Mouse (Mus musculus): ENCODE results near the gene Sorbs2. TPM values are rescaled to one million over a fixed set of nuclear protein-coding genes. Genes with fewer than 3 reads are reported as not detected.

Sorbs2 gene
- polyA plus RNA-seq, 1 experiment = 0.09 TPM

- no peak overlapping the region for H3K4me3 ChIP-seq (ENCODE audit: insufficient read depth, poor library complexity, severe bottlenecking)
- no peaks in the 10 kb centered on the region for H3K36me3 ChIP-seq (ENCODE audit: control insufficient read depth, insufficient read depth)
- no peak for TF ChIP-seq FOSL1 (IDR thresholded peaks at IDR 0.05; ENCODE audit: insufficient read depth, low read length, poor library complexity, severe bottlenecking)
- no peak for TF ChIP-seq CEBPB (IDR thresholded peaks at IDR 0.05; ENCODE audit: low read depth)
- no peak for TF ChIP-seq MYOG (IDR thresholded peaks at IDR 0.05; ENCODE audit: control insufficient read depth, extremely low read depth, insufficient read length)
- TF ChIP-seq MYOD1 (IDR thresholded peaks at IDR 0.05; ENCODE audit: control insufficient read depth, insufficient read length, low read depth) = no peak
- TF ChIP-seq MAX (IDR thresholded peaks at IDR 0.05) = no peak
- TF ChIP-seq CTCF (IDR thresholded peaks at IDR 0.05; ENCODE audit: control insufficient read depth, insufficient read depth, insufficient read length) = no peak
- TF ChIP-seq USF1 (IDR thresholded peaks at IDR 0.05; ENCODE audit: low read depth) = no peak
- H3K79me3 ChIP-seq (ENCODE audit: low read depth) = no peaks in the 10 kb centered on the region
- no peaks in the 10 kb centered on the region for H3K27me3 ChIP-seq (ENCODE audit: control insufficient read depth, insufficient read depth, insufficient read length)
- no peaks in the 10 kb centered on the region for H3K79me2 ChIP-seq (ENCODE audit: control insufficient read depth, insufficient read depth)
- no peak overlapping the region for H3ac ChIP-seq (ENCODE audit: control insufficient read depth, insufficient read length, low read depth)
These were observed 50.3 kb downstream of the Sorbs2 start for GRCm38 (mm10) chr8:45557936-45558335.

- Histone ChIP-seq H3K27me3 (ENCODE audit: control insufficient read depth, insufficient read depth, insufficient read length) (no peaks in the 10 kb centered on the region), H3K79me2 (ENCODE audit: control insufficient read depth, insufficient read depth) (no peaks in the 10 kb centered on the region), H3K79me3 (ENCODE audit: low read depth) (no peaks in the 10 kb centered on the region), H3K36me3 (ENCODE audit: control insufficient read depth, insufficient read depth) (no peaks in the 10 kb centered on the region), H3K4me3 (ENCODE audit: insufficient read depth, poor library complexity, severe bottlenecking) (no peak overlapping the region), H3ac (ENCODE audit: control insufficient read depth, insufficient read length, low read depth) (no peak overlapping the region)
- no peak for TF ChIP-seq CTCF (IDR thresholded peaks at IDR 0.05; ENCODE audit: control insufficient read depth, insufficient read depth, insufficient read length)
- TF ChIP-seq MAX (IDR thresholded peaks at IDR 0.05) = no peak
- TF ChIP-seq MYOD1 (IDR thresholded peaks at IDR 0.05; ENCODE audit: control insufficient read depth, insufficient read length, low read depth) = no peak
- TF ChIP-seq USF1 (IDR thresholded peaks at IDR 0.05; ENCODE audit: low read depth) = no peak
- no peak for TF ChIP-seq CEBPB (IDR thresholded peaks at IDR 0.05; ENCODE audit: low read depth)
- TF ChIP-seq FOSL1 (IDR thresholded peaks at IDR 0.05; ENCODE audit: insufficient read depth, low read length, poor library complexity, severe bottlenecking) = no peak
- TF ChIP-seq MYOG (IDR thresholded peaks at IDR 0.05; ENCODE audit: control insufficient read depth, extremely low read depth, insufficient read length) = no peak
These were observed 50.8 kb downstream of the Sorbs2 start for GRCm38 (mm10) chr8:45558426-45558825.

- Histone ChIP-seq H3K4me3 (ENCODE audit: insufficient read depth, poor library complexity, severe bottlenecking) (no peak overlapping the region), H3K79me3 (ENCODE audit: low read depth) (no peaks in the 10 kb centered on the region), H3K36me3 (ENCODE audit: control insufficient read depth, insufficient read depth) (no peaks in the 10 kb centered on the region), H3K27me3 (ENCODE audit: control insufficient read depth, insufficient read depth, insufficient read length) (no peaks in the 10 kb centered on the region), H3K79me2 (ENCODE audit: control insufficient read depth, insufficient read depth) (no peaks in the 10 kb centered on the region), H3ac (ENCODE audit: control insufficient read depth, insufficient read length, low read depth) (no peak overlapping the region)
- TF ChIP-seq MAX (IDR thresholded peaks at IDR 0.05) (no peak), MYOD1 (IDR thresholded peaks at IDR 0.05; ENCODE audit: control insufficient read depth, insufficient read length, low read depth) (no peak), CEBPB (IDR thresholded peaks at IDR 0.05; ENCODE audit: low read depth) (no peak), USF1 (IDR thresholded peaks at IDR 0.05; ENCODE audit: low read depth) (no peak), FOSL1 (IDR thresholded peaks at IDR 0.05; ENCODE audit: insufficient read depth, low read length, poor library complexity, severe bottlenecking) (no peak), MYOG (IDR thresholded peaks at IDR 0.05; ENCODE audit: control insufficient read depth, extremely low read depth, insufficient read length) (no peak), CTCF (IDR thresholded peaks at IDR 0.05; ENCODE audit: control insufficient read depth, insufficient read depth, insufficient read length) (no peak)
These were observed 51.7 kb downstream of the Sorbs2 start for GRCm38 (mm10) chr8:45559176-45559820.

- Histone ChIP-seq H3K36me3 (ENCODE audit: control insufficient read depth, insufficient read depth) (no peaks in the 10 kb centered on the region), H3ac (ENCODE audit: control insufficient read depth, insufficient read length, low read depth) (no peak overlapping the region), H3K79me2 (ENCODE audit: control insufficient read depth, insufficient read depth) (no peaks in the 10 kb centered on the region), H3K4me3 (ENCODE audit: insufficient read depth, poor library complexity, severe bottlenecking) (no peak overlapping the region), H3K79me3 (ENCODE audit: low read depth) (no peaks in the 10 kb centered on the region), H3K27me3 (ENCODE audit: control insufficient read depth, insufficient read depth, insufficient read length) (no peaks in the 10 kb centered on the region)
- TF ChIP-seq CTCF (IDR thresholded peaks at IDR 0.05; ENCODE audit: control insufficient read depth, insufficient read depth, insufficient read length) = no peak
- no peak for TF ChIP-seq CEBPB (IDR thresholded peaks at IDR 0.05; ENCODE audit: low read depth)
- no peak for TF ChIP-seq MYOG (IDR thresholded peaks at IDR 0.05; ENCODE audit: control insufficient read depth, extremely low read depth, insufficient read length)
- no peak for TF ChIP-seq MYOD1 (IDR thresholded peaks at IDR 0.05; ENCODE audit: control insufficient read depth, insufficient read length, low read depth)
- no peak for TF ChIP-seq FOSL1 (IDR thresholded peaks at IDR 0.05; ENCODE audit: insufficient read depth, low read length, poor library complexity, severe bottlenecking)
- TF ChIP-seq USF1 (IDR thresholded peaks at IDR 0.05; ENCODE audit: low read depth) = no peak
- TF ChIP-seq MAX (IDR thresholded peaks at IDR 0.05) = no peak
These were observed 57.6 kb downstream of the Sorbs2 start for GRCm38 (mm10) chr8:45565189-45565588.

GRCm38 (mm10) chr8:45570117-45570516 is 62.5 kb downstream of the Sorbs2 start:
- Histone ChIP-seq H3ac (ENCODE audit: control insufficient read depth, insufficient read length, low read depth) (no peak overlapping the region), H3K4me3 (ENCODE audit: insufficient read depth, poor library complexity, severe bottlenecking) (no peak overlapping the region), H3K36me3 (ENCODE audit: control insufficient read depth, insufficient read depth) (no peaks in the 10 kb centered on the region), H3K79me3 (ENCODE audit: low read depth) (no peaks in the 10 kb centered on the region), H3K79me2 (ENCODE audit: control insufficient read depth, insufficient read depth) (no peaks in the 10 kb centered on the region), H3K27me3 (ENCODE audit: control insufficient read depth, insufficient read depth, insufficient read length) (no peaks in the 10 kb centered on the region)
- TF ChIP-seq MYOG (IDR thresholded peaks at IDR 0.05; ENCODE audit: control insufficient read depth, extremely low read depth, insufficient read length) (no peak), FOSL1 (IDR thresholded peaks at IDR 0.05; ENCODE audit: insufficient read depth, low read length, poor library complexity, severe bottlenecking) (no peak), CEBPB (IDR thresholded peaks at IDR 0.05; ENCODE audit: low read depth) (no peak), CTCF (IDR thresholded peaks at IDR 0.05; ENCODE audit: control insufficient read depth, insufficient read depth, insufficient read length) (no peak), USF1 (IDR thresholded peaks at IDR 0.05; ENCODE audit: low read depth) (no peak), MYOD1 (IDR thresholded peaks at IDR 0.05; ENCODE audit: control insufficient read depth, insufficient read length, low read depth) (no peak), MAX (IDR thresholded peaks at IDR 0.05) (no peak)
